Mouse (Mus musculus) intestine, embryonic 16.5 days (tissue): Measurements from ENCODE around the gene Rad51b. TPM values are rescaled to one million over a fixed set of nuclear protein-coding genes. Genes with fewer than 3 reads are reported as not detected.
A peak's percentile ranks its signal among the peaks of the same experiment; 100 is the strongest.

ENCODE experiments used
- ATAC-seq: fragments of 200-750 bp; cut with Nextera tagmentation; 2 replicates; pipeline ENCODE4 v1.8.0; 2017; ENCODE audit warnings: moderate TSS enrichment, moderate library complexity
- H3K27ac ChIP-seq: fragments of 300-500 bp; sonication (generic); 2 replicates; pipeline ENCODE4 v1.5.1; 2014; ENCODE audit warnings: mild to moderate bottlenecking, low read length
- H3K27me3 ChIP-seq: fragments of 300-500 bp; sonication (generic); replicated peaks from 2 replicates; pipeline ENCODE4 v1.6.1; 2014; ENCODE audit warnings: low read length, control low read depth, mixed read lengths; ENCODE audit not compliant: control insufficient read depth, insufficient read depth
- H3K36me3 ChIP-seq: fragments of 300-500 bp; sonication (generic); 2 replicates; pipeline ENCODE4 v1.6.1; 2014; ENCODE audit warnings: low read length, control low read depth; ENCODE audit not compliant: control insufficient read depth, insufficient read depth
- H3K4me1 ChIP-seq: fragments of 300-500 bp; sonication (generic); 2 replicates; pipeline ENCODE4 v1.6.1; 2014; ENCODE audit warnings: low read length, control low read depth, mixed read lengths; ENCODE audit not compliant: control insufficient read depth, insufficient read depth
- H3K4me2 ChIP-seq: fragments of 300-500 bp; sonication (generic); 2 replicates; pipeline ENCODE4 v1.6.1; 2014; ENCODE audit warnings: low read depth, low read length, control low read depth
- H3K4me3 ChIP-seq: fragments of 300-500 bp; sonication (generic); 2 replicates; pipeline ENCODE4 v1.5.1; 2014; ENCODE audit warnings: mild to moderate bottlenecking, low read length
- H3K9ac ChIP-seq: fragments of 300-500 bp; sonication (generic); 2 replicates; pipeline ENCODE4 v1.6.1; 2014; ENCODE audit warnings: low read depth, low read length
- H3K9me3 ChIP-seq: fragments of 300-500 bp; sonication (generic); 2 replicates; pipeline ENCODE4 v1.6.1; 2016; ENCODE audit warnings: low read length, control low read depth; ENCODE audit not compliant: control insufficient read depth
- whole genome bisulfite sequencing: fragments of 180-500 bp; shearing (Covaris S2); extraction: QIAGEN DNeasy Blood & Tissue Kit; methylation state at CpG from one replicate; pipeline ENCODE4 v1.1.7; 2014; 5-methylcytosine and 5-hydroxymethylcytosine counted together
- polyA plus RNA-seq: library from polyadenylated mRNA; unstranded; fragments of >200 nt; fragmentation: Nextera tagmentation; extraction: Ambion mirVana; gene quantifications from 2 replicates; pipeline ENCODE4 v1.2.1, GENCODE M21; 2015

Gene Rad51b
- polyA plus RNA-seq, 1 experiment from 2014 or later: 6.8 TPM

- Histone ChIP-seq H3K4me3 (no peak overlapping the region), H3K27me3 (no peaks in the 10 kb centered on the region), H3K4me1 (peaks cover 5% of the 10 kb centered on the region; the same call in 1 of the 2 replicates), H3K36me3 (no peaks in the 10 kb centered on the region), H3K27ac (no peak overlapping the region), H3K9me3 (no peaks in the 10 kb centered on the region), H3K9ac (no peak overlapping the region), H3K4me2 (no peak overlapping the region)
- 82% methylated on average over 3 of the region's 3 CpGs for WGBS
- ATAC-seq: no peak
These were observed 150.0 kb downstream of the Rad51b start for GRCm38 (mm10) chr12:79447039-79447438.

- WGBS: 64% methylated on average over 8 of the region's 8 CpGs
- 0 out of 2 replicates have a peak, but pooled peaks cover 7% of the 10 kb centered on the region for H3K4me1 ChIP-seq
- H3K4me3 ChIP-seq: no peak overlapping the region
- ATAC-seq: no peak
- H3K27me3 ChIP-seq: no peaks in the 10 kb centered on the region
- no peaks in the 10 kb centered on the region for H3K9me3 ChIP-seq
- H3K4me2 ChIP-seq: no peak overlapping the region
- H3K36me3 ChIP-seq: no peaks in the 10 kb centered on the region
- no peak overlapping the region for H3K9ac ChIP-seq
- H3K27ac ChIP-seq: no peak overlapping the region
These were observed 152.8 kb downstream of the Rad51b start for GRCm38 (mm10) chr12:79449817-79450411.

DNA sequence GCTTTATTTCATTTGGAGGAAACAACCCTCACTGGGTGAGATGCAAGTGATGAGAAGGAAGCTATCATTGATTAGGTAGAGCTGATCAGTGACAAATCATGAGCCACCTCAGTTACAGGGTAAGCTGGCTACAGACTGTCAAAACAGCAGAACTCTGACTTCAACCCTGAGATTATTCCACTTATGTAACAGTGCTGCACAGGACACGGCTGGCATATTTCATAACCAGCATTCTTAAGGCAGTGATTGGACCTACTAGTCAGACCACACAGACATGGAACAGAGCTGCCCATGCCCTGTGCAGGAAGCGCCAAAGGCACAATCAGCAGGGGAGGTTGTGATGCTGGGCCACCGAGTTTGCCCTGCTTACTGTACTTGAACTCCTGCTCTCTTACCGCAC lies 155.8 kb downstream of the Rad51b start:
- no peaks in the 10 kb centered on the region for H3K36me3 ChIP-seq
- no peaks in the 10 kb centered on the region for H3K27me3 ChIP-seq
- H3K4me3 ChIP-seq: no peak overlapping the region
- H3K27ac ChIP-seq: no peak overlapping the region
- H3K4me1 ChIP-seq: peaks cover 17% of the 10 kb centered on the region
- ATAC-seq: no peak
- H3K4me2 ChIP-seq: no peak overlapping the region
- no peaks in the 10 kb centered on the region for H3K9me3 ChIP-seq
- no peak overlapping the region for H3K9ac ChIP-seq
- 82% methylated on average over 4 of the region's 4 CpGs for WGBS

- H3K27ac ChIP-seq: no peak overlapping the region
- 66% methylated on average over 4 of the region's 4 CpGs for WGBS
- H3K27me3 ChIP-seq: no peaks in the 10 kb centered on the region
- H3K4me1 ChIP-seq: peaks cover 17% of the 10 kb centered on the region
- ATAC-seq: 0 out of 2 replicates have a peak, but pooled peaks have one; percentile 21
- no peak overlapping the region for H3K4me2 ChIP-seq
- no peaks in the 10 kb centered on the region for H3K9me3 ChIP-seq
- H3K4me3 ChIP-seq: no peak overlapping the region
- no peak overlapping the region for H3K9ac ChIP-seq
- H3K36me3 ChIP-seq: no peaks in the 10 kb centered on the region
These were observed 156.9 kb downstream of the Rad51b start for GRCm38 (mm10) chr12:79454017-79454416.

DNA sequence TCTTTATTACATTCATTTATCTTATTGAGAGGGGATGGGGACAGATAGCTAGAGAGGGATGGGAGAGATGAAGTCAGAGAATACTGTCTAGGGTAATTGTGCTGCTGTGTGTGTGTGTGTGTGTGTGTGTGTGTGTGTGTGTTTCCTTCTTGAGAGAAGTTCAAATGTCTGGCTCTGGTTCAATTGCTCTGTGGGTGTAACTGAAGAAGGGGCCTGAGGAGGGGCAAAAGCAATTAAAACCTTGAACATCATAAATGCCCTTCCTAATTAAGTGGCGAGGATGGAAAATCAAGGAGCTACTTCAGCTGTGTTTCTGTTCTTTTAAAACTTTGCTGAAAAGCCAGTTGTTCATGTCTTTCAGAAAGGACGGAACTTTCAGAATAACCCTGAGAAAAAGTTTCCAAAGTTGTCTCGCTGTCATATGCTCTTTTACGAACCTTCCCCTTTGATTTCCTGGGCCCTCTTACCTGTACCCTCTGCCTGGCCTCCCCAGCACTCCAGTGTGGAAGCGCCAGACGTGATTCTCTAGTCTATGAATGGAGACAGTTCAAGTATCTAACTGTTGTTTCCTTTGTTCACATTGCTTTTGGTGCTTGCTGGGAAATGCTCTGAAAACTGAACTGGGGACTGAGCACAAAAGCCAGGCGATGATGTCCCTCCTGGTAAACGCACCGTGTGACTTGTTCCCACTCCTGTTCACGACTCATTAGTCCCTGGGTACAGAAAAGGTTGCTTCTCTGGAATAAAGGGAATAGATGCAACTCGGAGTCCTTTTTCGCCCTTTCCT lies 158.2 kb downstream of the Rad51b start:
- WGBS: 68% methylated on average over 12 of the region's 12 CpGs
- Histone ChIP-seq H3K9me3 (no peaks in the 10 kb centered on the region), H3K4me3 (no peak overlapping the region), H3K27me3 (no peaks in the 10 kb centered on the region), H3K4me1 (peaks cover 17% of the 10 kb centered on the region), H3K4me2 (no peak overlapping the region), H3K36me3 (no peaks in the 10 kb centered on the region), H3K9ac (no peak overlapping the region), H3K27ac (no peak overlapping the region)
- no peak for ATAC-seq

- H3K27ac ChIP-seq: no peak overlapping the region
- H3K9me3 ChIP-seq: no peaks in the 10 kb centered on the region
- H3K4me1 ChIP-seq: peaks cover 17% of the 10 kb centered on the region
- H3K27me3 ChIP-seq: no peaks in the 10 kb centered on the region
- no peak for ATAC-seq
- no peak overlapping the region for H3K4me3 ChIP-seq
- no peaks in the 10 kb centered on the region for H3K36me3 ChIP-seq
- H3K9ac ChIP-seq: no peak overlapping the region
- no peak overlapping the region for H3K4me2 ChIP-seq
- 45% methylated on average over 3 of the region's 3 CpGs for WGBS
These were observed 158.7 kb downstream of the Rad51b start for GRCm38 (mm10) chr12:79455848-79456164.

GRCm38 (mm10) chr12:79456251-79456650 lies 159.2 kb downstream of the Rad51b start:
- no peak for ATAC-seq
- Histone ChIP-seq H3K4me2 (no peak overlapping the region), H3K36me3 (no peaks in the 10 kb centered on the region), H3K27me3 (no peaks in the 10 kb centered on the region), H3K9me3 (no peaks in the 10 kb centered on the region), H3K4me3 (no peak overlapping the region), H3K4me1 (peaks cover 17% of the 10 kb centered on the region), H3K27ac (no peak overlapping the region), H3K9ac (no peak overlapping the region)
- 85% methylated on average over 9 of the region's 9 CpGs for WGBS

DNA sequence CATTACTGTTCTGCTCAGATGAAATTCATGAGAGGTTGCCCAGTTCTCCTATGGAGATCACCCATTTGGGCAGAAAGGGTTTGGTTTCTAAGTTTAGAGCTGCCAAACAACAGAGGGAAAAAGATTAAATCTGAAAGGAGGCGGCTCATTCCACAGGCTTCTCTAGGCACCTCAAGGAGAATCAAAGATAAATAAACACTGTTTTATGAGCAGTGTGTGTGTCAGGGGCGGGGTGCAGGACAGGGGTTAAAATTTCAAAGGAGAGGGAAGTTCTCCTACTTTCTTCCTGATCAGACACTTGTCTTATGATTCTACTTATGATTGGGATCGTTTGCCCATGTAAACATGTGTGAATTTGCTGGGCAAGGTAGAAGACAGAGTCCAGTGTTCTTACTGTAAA lies 166.3 kb downstream of the Rad51b start:
- ATAC-seq: peak; percentile 75
- no peak overlapping the region for H3K4me3 ChIP-seq
- no peaks in the 10 kb centered on the region for H3K9me3 ChIP-seq
- H3K4me2 ChIP-seq: no peak overlapping the region
- H3K4me1 ChIP-seq: peaks cover 13% of the 10 kb centered on the region
- no peak overlapping the region for H3K27ac ChIP-seq
- H3K27me3 ChIP-seq: no peaks in the 10 kb centered on the region
- no peak overlapping the region for H3K9ac ChIP-seq
- WGBS: 32% methylated on average over 3 of the region's 3 CpGs
- no peaks in the 10 kb centered on the region for H3K36me3 ChIP-seq

DNA sequence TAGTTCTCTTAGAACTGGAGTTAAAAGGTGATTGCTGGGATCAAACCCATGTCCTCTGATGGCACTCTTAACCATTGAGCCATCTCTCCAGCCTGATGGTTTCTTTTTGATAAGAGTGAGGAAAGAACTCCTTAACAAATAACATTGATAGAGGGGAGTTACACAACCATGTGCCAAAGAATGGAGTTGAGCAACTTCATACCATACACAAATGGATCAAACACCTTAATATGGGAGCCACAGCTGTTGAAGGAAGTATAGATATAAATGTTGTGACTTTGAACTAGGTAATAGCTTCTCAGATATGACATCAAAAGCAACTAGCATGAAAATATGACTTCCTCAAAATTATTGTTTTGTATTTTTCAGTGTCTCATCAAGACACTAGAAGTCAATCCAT lies 173.0 kb downstream of the Rad51b start:
- peak; percentile 84 for ATAC-seq
- Histone ChIP-seq H3K4me2 (no peak overlapping the region), H3K4me1 (no peaks in the 10 kb centered on the region), H3K9ac (no peak overlapping the region), H3K27me3 (no peaks in the 10 kb centered on the region), H3K4me3 (no peak overlapping the region), H3K27ac (no peak overlapping the region), H3K36me3 (no peaks in the 10 kb centered on the region), H3K9me3 (no peaks in the 10 kb centered on the region)
